Mouse (Mus musculus) heart, adult 10 weeks (tissue): ENCODE data around the gene Prmt8. TPM values are rescaled to one million over a fixed set of nuclear protein-coding genes. Genes with fewer than 3 reads are reported as not detected.

Experiments
- polyA plus RNA-seq: library from polyadenylated mRNA; stranded (reverse); fragments of 350-450 nt; fragmentation: Illumina TruSeq; extraction: RNeasy Lipid Tissue Mini Kit (QIAGEN cat#74804); gene quantifications from one replicate; pipeline ENCODE4 v1.2.3, GENCODE M21; 2014; ENCODE audit warnings: low read depth, low replicate concordance

Gene Prmt8
- not detected for polyA plus RNA-seq

GRCm38 (mm10) chr6:127769275-127770156 lies at the start of gene Prmt8:
TSS of gene Prmt8 (minus strand) at chr6:127769472.

Other genes with a start within 250 kb of the Prmt8 start
- gene Cracr2a, start 208.1 kb downstream of the Prmt8 start, polyA plus RNA-seq: 2.8 TPM
- gene Tspan11, start 118.1 kb upstream of the Prmt8 start, polyA plus RNA-seq: 0.71 TPM